Mouse (Mus musculus): ENCODE results near the gene Fgg. TPM values are rescaled to one million over a fixed set of nuclear protein-coding genes. Genes with fewer than 3 reads are reported as not detected.

Gene Fgg
- polyA plus RNA-seq, 1 experiment, result not detected

DNA sequence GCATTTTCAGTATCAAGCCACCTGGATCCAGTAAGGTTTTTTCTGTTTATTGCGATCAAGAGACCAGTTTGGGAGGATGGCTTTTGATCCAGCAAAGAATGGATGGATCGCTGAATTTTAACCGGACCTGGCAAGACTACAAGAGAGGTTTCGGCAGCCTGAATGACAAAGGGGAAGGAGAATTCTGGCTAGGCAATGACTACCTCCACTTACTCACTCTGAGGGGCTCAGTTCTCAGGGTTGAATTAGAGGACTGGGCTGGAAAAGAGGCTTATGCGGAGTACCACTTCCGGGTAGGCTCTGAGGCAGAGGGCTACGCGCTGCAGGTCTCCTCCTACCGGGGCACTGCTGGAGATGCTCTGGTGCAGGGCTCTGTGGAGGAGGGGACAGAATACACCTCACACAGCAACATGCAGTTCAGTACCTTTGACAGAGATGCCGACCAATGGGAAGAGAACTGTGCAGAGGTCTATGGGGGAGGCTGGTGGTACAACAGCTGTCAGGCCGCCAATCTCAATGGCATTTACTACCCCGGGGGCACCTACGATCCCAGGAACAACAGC lies 25.3 kb downstream of the Fgg start:
- Histone ChIP-seq H3K4me3 (ENCODE audit: insufficient read depth, low read depth, low read length) (no peak overlapping the region), H3K4me1 (ENCODE audit: control insufficient read depth, insufficient read depth, low read length) (0 out of 2 replicates have a peak, but pooled peaks cover 5% of the 10 kb centered on the region), H3K27ac (ENCODE audit: insufficient read depth, low read depth, low read length) (no peak overlapping the region)
- no peak for TF ChIP-seq POLR2A (IDR thresholded peaks at IDR 0.05; ENCODE audit: insufficient read depth, low read depth, low read length)
- TF ChIP-seq CTCF (IDR thresholded peaks at IDR 0.05; ENCODE audit: insufficient read depth, low read depth, low read length), result no peak
- WGBS, result 45% methylated on average over 13 of the region's 13 CpGs

DNA sequence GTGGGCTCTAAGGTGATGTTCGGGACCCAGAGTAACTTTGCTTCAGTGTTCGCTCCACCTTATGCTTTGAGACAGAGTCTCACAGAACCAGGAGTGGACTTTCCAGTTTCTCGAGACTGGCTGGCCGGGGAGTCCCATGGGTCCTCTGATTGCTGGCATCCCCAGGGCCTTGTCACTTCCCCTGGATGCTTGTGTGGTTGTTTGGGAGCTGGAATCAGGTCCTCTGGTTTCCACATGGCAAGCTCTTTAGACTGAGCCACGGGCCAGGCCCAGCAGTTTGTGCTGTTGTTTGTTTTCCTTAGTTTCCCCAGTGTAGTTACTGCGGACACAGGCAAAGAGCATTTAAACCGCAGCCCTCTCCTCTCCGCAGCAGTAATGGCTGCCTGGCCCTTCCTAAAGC lies 26.3 kb downstream of the Fgg start:
- TF ChIP-seq CTCF (IDR thresholded peaks at IDR 0.05; ENCODE audit: insufficient read depth, low read depth, low read length), result no peak
- TF ChIP-seq POLR2A (IDR thresholded peaks at IDR 0.05; ENCODE audit: insufficient read depth, low read depth, low read length), result no peak
- 92% methylated on average over 8 of the region's 8 CpGs for WGBS
- H3K4me1 ChIP-seq (ENCODE audit: control insufficient read depth, insufficient read depth, low read length), result 0 out of 2 replicates have a peak, but pooled peaks cover 5% of the 10 kb centered on the region
- H3K27ac ChIP-seq (ENCODE audit: insufficient read depth, low read depth, low read length), result no peak overlapping the region
- H3K4me3 ChIP-seq (ENCODE audit: insufficient read depth, low read depth, low read length), result no peak overlapping the region

DNA sequence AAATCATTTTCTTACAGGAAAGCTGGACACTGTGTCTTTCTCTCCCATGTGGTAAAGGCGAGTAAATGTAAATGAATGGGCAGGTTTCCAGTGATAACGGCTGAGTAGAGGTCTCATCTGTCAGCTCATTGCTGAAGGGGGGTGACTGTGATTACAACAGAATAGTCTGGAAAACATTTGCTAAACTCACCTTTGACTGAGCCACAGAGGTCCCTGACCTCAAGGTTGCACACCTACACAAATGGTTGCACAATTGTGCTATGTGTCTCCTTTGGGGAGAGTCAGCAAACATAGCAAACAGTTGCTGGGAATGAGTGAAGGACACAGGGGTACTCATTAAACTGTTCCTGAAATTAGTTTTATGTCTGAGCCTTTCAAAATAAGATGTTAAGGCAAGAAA lies 31.3 kb downstream of the Fgg start:
- Histone ChIP-seq H3K27ac (ENCODE audit: insufficient read depth, low read depth, low read length) (no peak overlapping the region), H3K4me3 (ENCODE audit: insufficient read depth, low read depth, low read length) (no peak overlapping the region), H3K4me1 (ENCODE audit: control insufficient read depth, insufficient read depth, low read length) (no peaks in the 10 kb centered on the region)
- WGBS, result 74% methylated on average over 2 of the region's 2 CpGs
- TF ChIP-seq CTCF (IDR thresholded peaks at IDR 0.05; ENCODE audit: insufficient read depth, low read depth, low read length), result no peak
- no peak for TF ChIP-seq POLR2A (IDR thresholded peaks at IDR 0.05; ENCODE audit: insufficient read depth, low read depth, low read length)

DNA sequence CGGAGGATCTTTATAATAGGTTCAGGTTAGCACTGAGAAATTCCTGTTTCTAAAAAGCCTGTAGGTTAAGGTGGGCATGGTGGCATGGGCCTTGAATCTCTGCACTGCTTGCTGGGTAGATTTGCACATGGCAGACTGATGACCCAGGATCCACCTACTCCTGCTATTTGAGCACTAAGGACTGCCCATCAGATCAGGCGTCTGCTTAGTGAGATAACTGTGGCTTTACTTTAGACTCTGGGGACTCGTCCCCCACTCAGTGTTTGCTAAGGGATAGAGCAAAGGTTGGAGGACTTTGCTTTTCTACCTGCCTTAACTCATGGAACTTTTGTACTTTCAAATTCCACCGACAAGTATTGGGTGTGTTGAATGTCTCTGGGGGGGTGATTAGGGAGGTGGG lies 32.1 kb downstream of the Fgg start:
- Histone ChIP-seq H3K4me3 (ENCODE audit: insufficient read depth, low read depth, low read length) (no peak overlapping the region), H3K27ac (ENCODE audit: insufficient read depth, low read depth, low read length) (no peak overlapping the region), H3K4me1 (ENCODE audit: control insufficient read depth, insufficient read depth, low read length) (no peaks in the 10 kb centered on the region)
- TF ChIP-seq CTCF (IDR thresholded peaks at IDR 0.05; ENCODE audit: insufficient read depth, low read depth, low read length) (no peak), POLR2A (IDR thresholded peaks at IDR 0.05; ENCODE audit: insufficient read depth, low read depth, low read length) (no peak)
- WGBS, result 89% methylated on average over 4 of the region's 4 CpGs

DNA sequence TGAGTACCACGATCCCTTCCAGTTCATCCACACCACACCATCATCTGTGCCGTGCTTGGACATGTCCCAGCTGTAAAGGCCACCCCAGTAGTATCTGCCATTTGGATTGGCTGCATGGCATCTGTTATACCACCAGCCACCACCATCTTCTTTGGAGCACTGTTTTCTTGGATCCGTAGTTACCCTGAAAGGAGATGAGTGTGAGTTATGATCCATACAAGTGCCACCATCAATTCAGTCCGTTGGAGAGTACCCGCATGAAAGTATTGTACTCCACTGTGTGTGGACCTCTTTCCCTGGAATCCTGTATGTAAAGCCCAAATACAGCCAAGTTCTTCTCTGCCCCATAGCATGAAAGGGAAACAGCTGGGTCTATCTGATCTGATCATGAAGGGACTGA lies 34.9 kb downstream of the Fgg start:
- Histone ChIP-seq H3K4me1 (ENCODE audit: control insufficient read depth, insufficient read depth, low read length) (no peaks in the 10 kb centered on the region), H3K4me3 (ENCODE audit: insufficient read depth, low read depth, low read length) (no peak overlapping the region), H3K27ac (ENCODE audit: insufficient read depth, low read depth, low read length) (no peak overlapping the region)
- 95% methylated on average over 5 of the region's 5 CpGs for WGBS
- TF ChIP-seq POLR2A (IDR thresholded peaks at IDR 0.05; ENCODE audit: insufficient read depth, low read depth, low read length) (no peak), CTCF (IDR thresholded peaks at IDR 0.05; ENCODE audit: insufficient read depth, low read depth, low read length) (no peak)

DNA sequence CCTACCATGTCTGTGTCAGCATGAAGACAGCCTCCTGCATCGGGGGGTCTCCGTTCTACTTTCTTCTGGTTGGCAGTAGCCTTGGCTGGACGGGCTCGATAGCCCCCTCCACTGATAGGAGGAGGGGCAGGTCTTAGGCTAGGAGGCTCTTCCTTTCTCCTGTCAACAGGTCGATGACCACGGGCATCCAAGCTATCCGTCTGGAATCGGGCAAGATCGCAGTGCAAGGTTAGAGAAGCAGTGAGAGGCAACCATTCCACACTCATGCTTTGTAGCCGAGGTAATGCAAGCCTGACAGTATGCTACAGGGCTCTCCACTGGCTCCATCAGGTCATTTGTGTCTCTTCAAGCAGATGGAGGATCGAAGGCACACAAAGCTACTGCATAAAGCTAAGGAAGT lies 39.1 kb downstream of the Fgg start:
- TF ChIP-seq CTCF (IDR thresholded peaks at IDR 0.05; ENCODE audit: insufficient read depth, low read depth, low read length) (no peak), POLR2A (IDR thresholded peaks at IDR 0.05; ENCODE audit: insufficient read depth, low read depth, low read length) (no peak)
- Histone ChIP-seq H3K4me3 (ENCODE audit: insufficient read depth, low read depth, low read length) (no peak overlapping the region), H3K4me1 (ENCODE audit: control insufficient read depth, insufficient read depth, low read length) (no peaks in the 10 kb centered on the region), H3K27ac (ENCODE audit: insufficient read depth, low read depth, low read length) (no peak overlapping the region)
- WGBS, result 88% methylated on average over 11 of the region's 11 CpGs

DNA sequence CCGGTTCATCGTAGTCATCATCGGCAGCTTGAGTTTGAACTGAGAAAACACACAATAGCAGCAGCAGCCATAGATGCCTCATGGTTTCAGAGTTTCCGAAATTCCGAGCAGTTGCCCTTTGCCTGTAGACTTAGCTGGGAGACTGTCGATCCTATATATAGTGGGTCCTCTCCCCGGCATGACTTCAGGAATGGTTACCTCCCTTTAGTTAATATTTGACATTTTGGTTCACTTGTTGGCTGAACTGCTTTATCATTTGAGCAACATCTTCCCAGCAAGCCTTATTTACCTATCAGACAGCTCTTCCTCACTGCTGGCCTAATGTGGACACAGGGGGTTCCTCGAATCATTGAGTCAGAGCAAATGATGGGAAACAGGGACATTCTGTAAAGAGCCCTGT lies 42.2 kb downstream of the Fgg start, which contains the start of gene Fgb:
Fgb (minus strand) TSS at position 184 of the 400 bp plus-strand sequence.
- Histone ChIP-seq H3K4me1 (ENCODE audit: control insufficient read depth, insufficient read depth, low read length) (no peaks in the 10 kb centered on the region), H3K4me3 (ENCODE audit: insufficient read depth, low read depth, low read length) (no peak within 1 kb of the TSS), H3K27ac (ENCODE audit: insufficient read depth, low read depth, low read length) (no peak within 1 kb of the TSS)
- no peak for TF ChIP-seq CTCF (IDR thresholded peaks at IDR 0.05; ENCODE audit: insufficient read depth, low read depth, low read length)
- WGBS, result 93% methylated on average over 8 of the region's 8 CpGs

DNA sequence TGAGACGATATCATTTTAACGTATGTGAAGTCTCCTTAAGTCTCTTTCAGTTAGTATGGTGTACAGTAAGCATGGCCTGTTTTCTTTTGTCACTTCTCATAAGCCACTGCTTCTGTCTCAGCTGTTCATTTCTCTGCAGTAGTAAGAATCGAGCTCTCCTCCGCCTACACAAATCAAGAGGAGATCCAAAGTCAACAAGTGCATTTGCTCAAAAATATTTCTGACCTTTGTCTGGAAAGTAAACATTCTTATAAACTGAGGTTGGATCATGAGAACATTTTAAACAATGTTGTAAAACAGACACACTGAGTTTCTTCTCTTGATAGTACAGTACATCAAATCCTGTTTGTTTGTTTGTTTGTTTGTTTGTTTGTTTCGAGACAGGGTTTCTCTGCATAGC lies 43.1 kb downstream of the Fgg start:
- no peak overlapping the region for H3K27ac ChIP-seq (ENCODE audit: insufficient read depth, low read depth, low read length)
- TF ChIP-seq POLR2A (IDR thresholded peaks at IDR 0.05; ENCODE audit: insufficient read depth, low read depth, low read length) (no peak), CTCF (IDR thresholded peaks at IDR 0.05; ENCODE audit: insufficient read depth, low read depth, low read length) (no peak)
- no peak overlapping the region for H3K4me3 ChIP-seq (ENCODE audit: insufficient read depth, low read depth, low read length)
- 84% methylated on average over 5 of the region's 5 CpGs for WGBS
- no peaks in the 10 kb centered on the region for H3K4me1 ChIP-seq (ENCODE audit: control insufficient read depth, insufficient read depth, low read length)

DNA sequence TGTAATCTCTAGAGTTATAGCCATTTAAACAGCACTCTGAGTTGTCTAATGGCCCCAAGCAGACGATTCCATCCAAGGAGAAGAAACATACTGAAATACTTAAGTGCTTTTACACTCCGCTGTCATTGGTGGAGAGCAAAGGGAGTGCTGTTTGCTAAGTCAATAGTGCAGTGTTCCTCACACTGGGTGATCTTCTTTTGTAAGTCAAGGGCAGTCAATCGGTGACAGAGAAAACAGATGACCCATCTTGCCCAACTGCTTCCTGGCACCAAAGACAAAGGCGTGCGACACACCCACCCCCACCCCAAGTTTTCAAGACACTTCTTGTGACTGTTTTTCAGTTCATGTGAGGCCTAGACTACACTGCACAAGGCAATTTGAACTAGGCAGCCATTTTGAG lies 44.6 kb downstream of the Fgg start:
- Histone ChIP-seq H3K27ac (ENCODE audit: insufficient read depth, low read depth, low read length) (no peak overlapping the region), H3K4me1 (ENCODE audit: control insufficient read depth, insufficient read depth, low read length) (no peaks in the 10 kb centered on the region; the same call in 1 of the 2 replicates), H3K4me3 (ENCODE audit: insufficient read depth, low read depth, low read length) (no peak overlapping the region)
- no peak for TF ChIP-seq CTCF (IDR thresholded peaks at IDR 0.05; ENCODE audit: insufficient read depth, low read depth, low read length)
- no peak for TF ChIP-seq POLR2A (IDR thresholded peaks at IDR 0.05; ENCODE audit: insufficient read depth, low read depth, low read length)
- WGBS, result 93% methylated on average over 5 of the region's 5 CpGs

DNA sequence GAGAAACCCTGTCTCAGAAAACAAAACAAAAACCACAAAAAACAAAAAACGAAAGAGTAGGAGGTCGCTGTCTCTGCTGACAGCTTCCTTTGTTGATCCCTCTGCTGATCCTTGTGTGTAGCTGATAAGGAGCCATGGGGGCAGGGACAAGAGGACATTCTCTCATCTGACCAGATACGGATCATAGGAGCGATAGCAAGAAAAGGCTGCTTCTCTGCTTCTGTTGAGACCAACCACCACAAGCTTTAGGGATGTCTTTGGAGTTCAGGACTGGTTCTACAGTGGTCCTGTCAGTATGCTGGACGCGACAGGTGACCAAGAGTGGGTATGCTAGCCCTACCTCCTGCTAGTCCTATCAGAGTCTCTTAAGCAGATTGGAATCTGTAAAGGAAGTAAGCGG lies 45.6 kb downstream of the Fgg start:
- Histone ChIP-seq H3K4me3 (ENCODE audit: insufficient read depth, low read depth, low read length) (no peak overlapping the region), H3K4me1 (ENCODE audit: control insufficient read depth, insufficient read depth, low read length) (peaks cover 2% of the 10 kb centered on the region; the same call in 1 of the 2 replicates), H3K27ac (ENCODE audit: insufficient read depth, low read depth, low read length) (no peak overlapping the region)
- WGBS, result 95% methylated on average over 7 of the region's 7 CpGs
- no peak for TF ChIP-seq CTCF (IDR thresholded peaks at IDR 0.05; ENCODE audit: insufficient read depth, low read depth, low read length)
- TF ChIP-seq POLR2A (IDR thresholded peaks at IDR 0.05; ENCODE audit: insufficient read depth, low read depth, low read length), result no peak

Data from olfactory bulb, adult 2 months (tissue).